17 mouse cellular contexts compared by ENCODE assay signal in the genomic region with DNA sequence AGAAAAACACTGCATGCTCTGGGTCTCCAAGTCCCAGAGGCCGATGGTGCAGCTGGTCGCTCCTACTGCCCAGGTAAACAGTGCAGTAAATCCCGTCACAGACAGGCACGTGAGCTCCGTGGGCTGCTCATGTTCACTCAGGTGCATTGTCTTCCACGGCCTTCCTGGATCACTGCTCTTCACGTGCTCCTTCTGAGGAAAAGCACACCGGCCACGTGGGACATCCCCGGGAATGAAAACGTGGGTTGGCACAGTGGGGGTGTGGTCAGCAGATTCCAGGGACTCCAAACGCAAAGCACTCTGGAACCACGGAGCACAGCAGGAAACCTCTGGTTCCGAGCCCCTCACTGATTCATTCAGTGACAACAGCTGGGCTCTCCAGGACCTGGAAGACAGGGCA. TPM values are rescaled to one million over a fixed set of nuclear protein-coding genes. Genes with fewer than 3 reads are reported as not detected.
"Had no signal": no experiment of that assay in that cellular context is flagged by ENCODE, and none has a peak within 500 bp of the region (broad histone marks: within the 10 kb centered on the region; RNA-seq: fewer than 3 reads in every experiment).

No protein-coding gene starts in this region.

- H3K4me3 ChIP-seq: layer of hippocampus, adult 2 months; limb, embryonic 10.5 days; liver, embryonic 15.5 days; neural tube, embryonic 12.5 days had no signal

- H3K27ac ChIP-seq: kidney, postnatal 0 days; layer of hippocampus, adult 2 months; limb, embryonic 10.5 days; liver, embryonic 15.5 days; neural tube, embryonic 12.5 days; stomach, postnatal 0 days had no signal

- H3K9ac ChIP-seq: liver, embryonic 15.5 days; neural tube, embryonic 12.5 days had no signal

- ATAC-seq: lung, postnatal 0 days had no signal

- H3K4me2 ChIP-seq: liver, embryonic 11.5 days; liver, embryonic 15.5 days; neural tube, embryonic 12.5 days had no signal

- H3K27me3 ChIP-seq: liver, embryonic 15.5 days; neural tube, embryonic 12.5 days had no signal

- H3K9me3 ChIP-seq: limb, embryonic 10.5 days; liver, embryonic 15.5 days; neural tube, embryonic 12.5 days had no signal

- DNase-seq: lung, adult 2 months; lung, postnatal 36 days; midbrain, embryonic 14.5 days; thymus, postnatal 14 days had no signal

- H3K4me1 ChIP-seq: limb, embryonic 10.5 days; liver, embryonic 15.5 days; neural tube, embryonic 12.5 days had no signal

RNA-seq across cellular contexts. Expression of a gene that starts 52.4 kb away (rescaled TPM):
- total RNA-seq: layer of hippocampus, adult 2 months; layer of hippocampus, postnatal 10 days; left cerebral cortex, postnatal 14 days; megakaryocyte progenitor cell, adult 5-6 weeks; neutrophil, adult 5-6 weeks had no signal
- polyA plus RNA-seq: intestine, embryonic 14.5 days; kidney, postnatal 0 days; liver, embryonic 11.5 days; liver, embryonic 15.5 days; lung, postnatal 0 days; midbrain, embryonic 14.5 days; neural tube, embryonic 12.5 days; stomach, postnatal 0 days had no signal
